Mouse (Mus musculus) intestine, postnatal 0 days (tissue): Measurements from ENCODE around the gene Kcnk3. TPM values are rescaled to one million over a fixed set of nuclear protein-coding genes. Genes with fewer than 3 reads are reported as not detected.

ENCODE experiments used
- ATAC-seq: fragments of 200-750 bp; cut with Nextera tagmentation; 2 replicates; pipeline ENCODE4 v1.8.0; 2017; ENCODE audit warnings: mild to moderate bottlenecking, moderate TSS enrichment, moderate library complexity
- H3K27ac ChIP-seq: fragments of 300-500 bp; sonication (generic); 2 replicates; pipeline ENCODE4 v1.5.1; 2014; ENCODE audit warnings: mild to moderate bottlenecking, low read depth, low read length, moderate library complexity
- H3K27me3 ChIP-seq: fragments of 300-500 bp; sonication (generic); replicated peaks from 2 replicates; pipeline ENCODE4 v1.6.1; 2014; ENCODE audit warnings: low read length, mixed read lengths; ENCODE audit not compliant: control insufficient read depth, insufficient read depth
- H3K36me3 ChIP-seq: fragments of 300-500 bp; sonication (generic); 2 replicates; pipeline ENCODE4 v1.6.1; 2014; ENCODE audit warnings: mild to moderate bottlenecking, moderate library complexity; ENCODE audit not compliant: control insufficient read depth, insufficient read depth
- H3K4me1 ChIP-seq: fragments of 300-500 bp; sonication (generic); replicated peaks from 2 replicates; pipeline ENCODE4 v1.6.1; 2014; ENCODE audit warnings: antibody characterized with exemption, low read length, mixed read lengths; ENCODE audit not compliant: control insufficient read depth, insufficient read depth
- H3K4me2 ChIP-seq: fragments of 300-500 bp; sonication (generic); replicated peaks from 2 replicates; pipeline ENCODE4 v1.6.1; 2014; ENCODE audit warnings: low read depth, mild to moderate bottlenecking, moderate library complexity
- H3K4me3 ChIP-seq: fragments of 300-500 bp; sonication (generic); 2 replicates; pipeline ENCODE4 v1.5.1; 2014; ENCODE audit warnings: low read depth, low read length
- H3K9ac ChIP-seq: fragments of 300-500 bp; sonication (generic); 2 replicates; pipeline ENCODE4 v1.6.1; 2014; ENCODE audit warnings: mild to moderate bottlenecking, low read depth, low read length
- H3K9me3 ChIP-seq: fragments of 300-500 bp; sonication (generic); 2 replicates; pipeline ENCODE4 v1.6.1; 2016; ENCODE audit warnings: mixed run types; ENCODE audit not compliant: control insufficient read depth
- CTCF ChIP-seq: sonication (generic); IDR thresholded peaks from 2 replicates; pipeline ENCODE4 v1.5.1; 2016; ENCODE audit warnings: low read depth, mild to moderate bottlenecking, control low read depth, antibody characterized with exemption, moderate library complexity
- WGBS: fragments of 180-500 bp; shearing (Covaris S2); extraction: QIAGEN DNeasy Blood & Tissue Kit; methylation state at CpG from one replicate; pipeline ENCODE4 v1.1.7; 2014; 5-methylcytosine and 5-hydroxymethylcytosine counted together
- polyA plus RNA-seq: library from polyadenylated mRNA; unstranded; fragments of >200 nt; fragmentation: Nextera tagmentation; extraction: Ambion mirVana; gene quantifications from 2 replicates; pipeline ENCODE4 v1.2.1, GENCODE M21; 2015

The Kcnk3 gene
- polyA plus RNA-seq, 1 experiment from 2014 or later, result 8.1 TPM

GRCm38 (mm10) chr5:30665968-30666367 lies 78.0 kb downstream of the Kcnk3 start:
- H3K4me1 ChIP-seq, result no peaks in the 10 kb centered on the region
- peak overlapping the region; percentile 83 for H3K4me2 ChIP-seq
- peak overlapping the region; percentile 72 for H3K27ac ChIP-seq
- TF ChIP-seq CTCF, result no peak
- H3K9me3 ChIP-seq, result no peaks in the 10 kb centered on the region
- no peak for ATAC-seq
- peak overlapping the region; percentile 45; the same call in 1 of the 2 replicates for H3K9ac ChIP-seq
- H3K4me3 ChIP-seq, result peak overlapping the region; percentile 74
- H3K27me3 ChIP-seq, result no peaks in the 10 kb centered on the region
- H3K36me3 ChIP-seq, result no peaks in the 10 kb centered on the region
- 39% methylated on average over 6 of the region's 6 CpGs for WGBS

DNA sequence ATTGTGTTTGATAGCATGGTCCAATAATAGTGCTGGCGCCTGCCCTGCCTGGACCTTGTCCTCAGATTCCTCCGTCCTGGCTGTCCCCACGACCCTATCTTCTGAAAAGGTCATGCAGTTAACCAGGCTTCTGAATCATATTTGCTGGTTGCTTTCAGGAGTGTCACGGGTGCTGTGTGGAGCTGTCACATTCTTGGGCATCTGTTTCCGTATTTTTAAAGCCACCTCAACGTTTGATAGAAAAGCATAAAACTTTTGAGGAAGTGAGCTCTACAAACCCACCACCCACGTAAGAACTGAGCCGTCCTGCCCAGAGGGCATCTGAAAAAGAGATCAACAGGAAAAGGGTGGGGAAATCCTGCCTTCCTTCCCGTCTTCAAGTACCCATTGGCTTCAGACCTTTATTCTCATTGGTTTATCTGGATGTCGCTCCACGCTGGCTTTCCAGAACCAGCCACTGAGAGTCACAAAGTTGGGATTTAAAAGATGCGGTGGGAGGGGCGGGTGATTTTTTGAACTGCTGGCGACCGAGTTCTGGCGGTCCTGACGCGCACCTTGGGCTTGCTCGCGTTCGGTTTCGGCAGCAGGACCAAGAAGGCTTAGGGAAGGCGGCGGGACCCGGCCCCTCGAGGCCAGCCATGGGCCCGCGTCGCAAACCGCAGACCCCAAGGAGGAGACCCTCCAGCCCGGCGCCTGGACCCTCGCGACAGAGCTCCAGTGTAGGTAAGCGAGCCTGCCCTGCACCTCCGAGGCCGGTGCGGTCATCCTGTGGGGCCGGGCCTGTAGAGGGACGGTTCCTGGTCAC lies 78.6 kb downstream of the Kcnk3 start, which contains the start of gene Cenpa:
Gene Cenpa, plus strand, starts transcription at position 387 of the 805 bp plus-strand sequence.
- no peaks in the 10 kb centered on the region for H3K9me3 ChIP-seq
- no peaks in the 10 kb centered on the region for H3K4me1 ChIP-seq
- TF ChIP-seq CTCF, result no peak
- peak; percentile 93 for ATAC-seq
- H3K27me3 ChIP-seq, result no peaks in the 10 kb centered on the region
- under 1% methylated on average over 40 of the region's 40 CpGs for WGBS
- peak within 1 kb of the TSS; percentile 74 for H3K4me3 ChIP-seq
- H3K36me3 ChIP-seq, result no peaks in the 10 kb centered on the region
- H3K27ac ChIP-seq, result peak within 1 kb of the TSS; percentile 72
- peak within 1 kb of the TSS; percentile 83 for H3K4me2 ChIP-seq
- peak within 1 kb of the TSS; percentile 53 for H3K9ac ChIP-seq

GRCm38 (mm10) chr5:30667215-30667614 lies 79.2 kb downstream of the Kcnk3 start:
- peaks cover 4% of the 10 kb centered on the region; the same call in 1 of the 2 replicates for H3K36me3 ChIP-seq
- H3K4me2 ChIP-seq, result peak overlapping the region; percentile 83
- no peak for ATAC-seq
- no peaks in the 10 kb centered on the region for H3K27me3 ChIP-seq
- WGBS, result under 1% methylated on average over 13 of the region's 13 CpGs
- H3K9ac ChIP-seq, result peak overlapping the region; percentile 53
- TF ChIP-seq CTCF, result no peak
- no peak overlapping the region for H3K27ac ChIP-seq
- H3K4me3 ChIP-seq, result peak overlapping the region; percentile 74
- no peaks in the 10 kb centered on the region for H3K4me1 ChIP-seq
- no peaks in the 10 kb centered on the region for H3K9me3 ChIP-seq

DNA sequence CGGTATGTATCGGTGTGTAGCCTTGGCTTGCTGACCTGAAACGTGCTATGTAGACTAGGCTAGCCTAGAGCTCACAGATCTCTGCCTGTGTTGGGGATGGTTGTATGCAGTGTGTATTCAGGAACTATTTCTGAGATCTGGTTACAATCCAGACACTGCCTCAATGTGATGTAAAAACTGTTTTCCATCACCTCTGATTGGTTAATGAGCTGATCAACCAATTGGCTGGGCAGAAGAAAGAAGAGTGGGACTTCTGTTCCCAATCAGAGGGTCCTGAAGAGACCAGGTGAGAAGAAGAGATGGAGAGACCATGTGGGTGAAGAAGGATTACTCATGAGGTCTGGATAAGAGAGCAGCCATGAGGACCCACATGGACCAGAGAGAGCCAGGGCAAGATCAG lies 79.7 kb downstream of the Kcnk3 start:
- 5% methylated on average over 3 of the region's 3 CpGs for WGBS
- Histone ChIP-seq H3K4me1 (no peaks in the 10 kb centered on the region), H3K27ac (no peak overlapping the region), H3K9me3 (no peaks in the 10 kb centered on the region), H3K27me3 (no peaks in the 10 kb centered on the region), H3K36me3 (peaks cover 8% of the 10 kb centered on the region; the same call in 1 of the 2 replicates), H3K4me3 (peak overlapping the region; percentile 74), H3K4me2 (peak overlapping the region; percentile 83), H3K9ac (peak overlapping the region; percentile 53)
- no peak for TF ChIP-seq CTCF
- no peak for ATAC-seq

DNA sequence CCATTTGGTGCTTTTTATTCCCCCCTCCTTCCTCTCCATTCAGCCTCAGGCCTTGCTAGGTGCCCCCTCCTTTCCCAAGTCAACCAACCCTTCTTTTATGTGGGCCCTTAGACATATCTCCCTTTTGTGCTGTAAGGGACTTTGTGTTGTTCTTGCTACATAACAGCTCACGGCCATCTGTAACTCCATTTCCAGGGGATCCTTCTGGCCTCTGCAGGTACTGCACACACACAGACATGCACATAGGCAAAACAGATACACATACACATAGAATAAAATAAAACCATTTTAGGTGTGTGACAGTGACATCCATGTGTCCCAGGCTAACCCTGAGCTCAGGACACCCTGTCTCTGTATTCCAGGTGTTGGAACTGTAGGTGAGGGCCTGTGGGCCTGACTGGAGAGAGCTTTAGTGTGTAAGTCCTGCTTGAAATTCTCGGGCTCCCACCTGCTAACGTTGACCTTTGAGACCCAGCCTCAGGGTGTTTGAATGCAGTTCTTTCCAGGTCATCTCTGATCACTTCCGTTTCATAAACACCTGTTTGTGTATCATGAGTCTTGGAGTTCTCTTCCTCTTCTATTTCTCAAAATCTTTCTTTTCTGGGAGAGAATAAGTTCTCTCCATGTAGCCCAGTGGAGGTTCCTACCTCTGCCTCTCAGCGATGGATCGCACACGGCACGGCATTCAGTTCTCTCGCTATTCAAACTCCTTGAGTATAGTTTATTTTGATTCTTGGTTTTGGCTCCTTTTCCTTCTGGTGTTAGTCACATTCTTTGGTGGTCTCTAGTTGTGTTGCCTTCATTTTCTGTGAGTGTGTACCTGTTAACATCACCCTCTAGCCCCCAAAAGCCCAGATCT lies 80.9 kb downstream of the Kcnk3 start:
- H3K27me3 ChIP-seq, result no peaks in the 10 kb centered on the region
- H3K4me2 ChIP-seq, result 0 out of 2 replicates have a peak overlapping the region, but pooled peaks have one; percentile 14
- ATAC-seq, result no peak
- peaks cover 19% of the 10 kb centered on the region; the same call in 1 of the 2 replicates for H3K36me3 ChIP-seq
- H3K27ac ChIP-seq, result no peak overlapping the region
- peak; percentile 20; the same call in 1 of the 2 replicates for TF ChIP-seq CTCF
- H3K4me3 ChIP-seq, result no peak overlapping the region
- H3K4me1 ChIP-seq, result no peaks in the 10 kb centered on the region
- WGBS, result 76% methylated on average over 9 of the region's 9 CpGs
- no peak overlapping the region for H3K9ac ChIP-seq
- no peaks in the 10 kb centered on the region for H3K9me3 ChIP-seq

GRCm38 (mm10) chr5:30669496-30669830 lies 81.5 kb downstream of the Kcnk3 start:
- ATAC-seq, result no peak
- Histone ChIP-seq H3K4me2 (no peak overlapping the region), H3K27me3 (no peaks in the 10 kb centered on the region), H3K4me3 (no peak overlapping the region), H3K9ac (no peak overlapping the region), H3K27ac (no peak overlapping the region), H3K36me3 (peaks cover 19% of the 10 kb centered on the region; the same call in 1 of the 2 replicates), H3K4me1 (no peaks in the 10 kb centered on the region), H3K9me3 (no peaks in the 10 kb centered on the region)
- 69% methylated on average over 3 of the region's 3 CpGs for WGBS
- TF ChIP-seq CTCF, result no peak
